Mouse (Mus musculus) kidney, postnatal 36 days (tissue): ENCODE measurements around the gene Olfr190.
"Not testable (repeated sequence)": the region's sequence is repeated elsewhere in the genome, so short reads cannot be mapped to it uniquely, and the experiment has no call there.

Experiments
- DNase-seq, 2 experiments: peaks; one replicate each; pipeline ENCODE4 v3.0.0; 2021 to 2022; ENCODE audit warnings: mixed read lengths in 2 of 2

The Olfr190 gene

GRCm38 (mm10) chr16:59077905-59078304 is at the start of gene Olfr190:
Gene Olfr190 (minus strand): TSS chr16:59078005.
- no peak for DNase-seq

GRCm38 (mm10) chr16:59120969-59121368 is 43.2 kb upstream of the Olfr190 start, which contains the start of gene Olfr194:
Gene Olfr194 (minus strand): TSS chr16:59121069.
- DNase-seq = no peak

GRCm38 (mm10) chr16:59111781-59112180 is 34.0 kb upstream of the Olfr190 start, which contains the start of gene Olfr193:
Gene Olfr193 (minus strand): TSS chr16:59111881.
- DNase-seq = no peak

- not testable (repeated sequence) for DNase-seq
Observed at GRCm38 (mm10) chr16:59108522-59108921, 30.7 kb upstream of the Olfr190 start.

- no peak for DNase-seq
Observed at GRCm38 (mm10) chr16:59105312-59105711, 27.5 kb upstream of the Olfr190 start.

GRCm38 (mm10) chr16:59089722-59090121 is 11.9 kb upstream of the Olfr190 start, which contains the start of gene Olfr191:
Gene Olfr191 (minus strand): TSS chr16:59089822.
- DNase-seq = not testable (repeated sequence)

- not testable (repeated sequence) for DNase-seq
Observed at GRCm38 (mm10) chr16:59081113-59081512, 3.3 kb upstream of the Olfr190 start.

- DNase-seq = no peak
Observed at GRCm38 (mm10) chr16:59073520-59073919, 4.3 kb downstream of the Olfr190 start.

GRCm38 (mm10) chr16:59071755-59072154 is 6.0 kb downstream of the Olfr190 start:
- DNase-seq = no peak

- DNase-seq = not testable (repeated sequence)
Observed at GRCm38 (mm10) chr16:59062411-59062810, 15.4 kb downstream of the Olfr190 start.

GRCm38 (mm10) chr16:59049286-59049685 is 28.5 kb downstream of the Olfr190 start:
- not testable (repeated sequence) for DNase-seq

- DNase-seq = no peak
Observed at GRCm38 (mm10) chr16:59048860-59049259, 28.9 kb downstream of the Olfr190 start.

- no peak for DNase-seq
Observed at GRCm38 (mm10) chr16:59047579-59047978, 30.2 kb downstream of the Olfr190 start.

GRCm38 (mm10) chr16:59045835-59046234 is 32.0 kb downstream of the Olfr190 start:
- no peak for DNase-seq

GRCm38 (mm10) chr16:59039710-59040109 is 38.1 kb downstream of the Olfr190 start, which contains the start of gene Olfr187:
Gene Olfr187 (minus strand): TSS chr16:59039767.
- DNase-seq = no peak

GRCm38 (mm10) chr16:59030191-59030590 is 47.6 kb downstream of the Olfr190 start, which contains the start of gene Olfr186:
Gene Olfr186 (minus strand): TSS chr16:59030291.
- no peak for DNase-seq
